Mouse (Mus musculus) heart, embryonic 14.5 days (tissue): ENCODE measurements at regions not wholly inside any gene's neighbourhood (a gene's known extent, or its start where the extent isn't known, plus 50 kb on each side); places are given as distances from the start of the nearest gene placed in this dataset.

ENCODE experiments used
- ATAC-seq: fragments of 200-750 bp; cut with Nextera tagmentation; 2 replicates; pipeline ENCODE4 v1.8.0; 2017; ENCODE audit warnings: low read depth, moderate TSS enrichment; ENCODE audit not compliant: insufficient number of reproducible peaks, insufficient read depth, low FRiP score
- H3K27ac ChIP-seq, 2 experiments: fragments of 200-500 bp in 1 of 2; fragments of 300-500 bp in 1 of 2; sonication (generic) in 1 of 2; replicated peaks in 1 of 2; 2 replicates each; pipeline ENCODE4 v1.5.1; 2012 to 2014; ENCODE audit warnings: low read depth in 2 of 2, low read length in 2 of 2, control low read depth in 1 of 2, mild to moderate bottlenecking in 1 of 2, mixed read lengths in 1 of 2; ENCODE audit not compliant: control insufficient read depth in 1 of 2, insufficient read depth in 1 of 2
- H3K27me3 ChIP-seq: fragments of 300-500 bp; sonication (generic); 2 replicates; pipeline ENCODE4 v1.6.1; 2014; ENCODE audit warnings: mild to moderate bottlenecking, low read length, control low read depth; ENCODE audit not compliant: control insufficient read depth, insufficient read depth
- H3K36me3 ChIP-seq: fragments of 300-500 bp; sonication (generic); 2 replicates; pipeline ENCODE4 v1.6.1; 2014; ENCODE audit warnings: mild to moderate bottlenecking, control low read depth, low read length, mixed read lengths; ENCODE audit not compliant: control insufficient read depth, insufficient read depth
- H3K4me1 ChIP-seq, 2 experiments: fragments of 200-500 bp in 1 of 2; fragments of 300-500 bp in 1 of 2; sonication (generic) in 1 of 2; 2 replicates each; pipeline ENCODE4 v1.6.1; 2012 to 2014; ENCODE audit warnings: low read length in 2 of 2, control low read depth in 1 of 2, mixed read lengths in 1 of 2; ENCODE audit not compliant: control insufficient read depth in 2 of 2, insufficient read depth in 2 of 2
- H3K4me2 ChIP-seq: fragments of 300-500 bp; sonication (generic); 2 replicates; pipeline ENCODE4 v1.6.1; 2014; ENCODE audit warnings: mild to moderate bottlenecking, low read length
- H3K4me3 ChIP-seq, 2 experiments: fragments of 200-500 bp in 1 of 2; fragments of 300-500 bp in 1 of 2; sonication (generic) in 1 of 2; 2 replicates each; pipeline ENCODE4 v1.5.1; 2012 to 2014; ENCODE audit warnings: low read length in 2 of 2, mild to moderate bottlenecking in 2 of 2, control low read depth in 1 of 2, low read depth in 1 of 2, moderate library complexity in 1 of 2; ENCODE audit not compliant: control insufficient read depth in 1 of 2, insufficient read depth in 1 of 2
- H3K9ac ChIP-seq: fragments of 300-500 bp; sonication (generic); 2 replicates; pipeline ENCODE4 v1.6.1; 2014; ENCODE audit warnings: mild to moderate bottlenecking, low read length
- H3K9me3 ChIP-seq: fragments of 300-500 bp; sonication (generic); 2 replicates; pipeline ENCODE4 v1.6.1; 2016; ENCODE audit warnings: low read length, control low read depth; ENCODE audit not compliant: control insufficient read depth
- WGBS: fragments of 180-500 bp; shearing (Covaris S2); extraction: QIAGEN DNeasy Blood & Tissue Kit; methylation state at CpG from one replicate; pipeline ENCODE4 v1.1.7; 2014; 5-methylcytosine and 5-hydroxymethylcytosine counted together

DNA sequence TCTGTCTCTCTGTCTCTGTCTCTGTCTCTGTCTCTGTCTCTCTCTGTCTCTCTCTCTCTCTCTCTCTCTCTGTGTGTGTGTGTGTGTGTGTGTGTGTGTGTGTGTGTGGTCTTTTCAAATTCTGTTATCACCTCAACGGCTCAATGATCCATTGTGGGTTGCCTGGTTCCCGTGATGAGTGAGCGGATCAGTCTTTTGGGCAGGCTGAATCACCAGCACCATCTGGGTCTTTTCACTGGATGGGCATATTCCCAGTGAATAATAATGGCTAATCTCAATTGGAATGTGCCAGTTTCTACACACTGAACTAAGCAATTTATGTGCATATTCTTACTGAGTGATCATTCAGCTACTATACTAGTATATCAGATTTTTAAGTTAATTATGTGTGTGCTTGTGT, 216.4 kb downstream of the Lmx1a start:
- Histone ChIP-seq H3K27me3 (no peaks in the 10 kb centered on the region), H3K4me1 (no peaks in the 10 kb centered on the region; a peak in 1 of 4 replicates), H3K9ac (no peak overlapping the region), H3K4me3 (no peak overlapping the region), H3K4me2 (no peak overlapping the region), H3K27ac (no peak overlapping the region), H3K36me3 (no peaks in the 10 kb centered on the region), H3K9me3 (no peaks in the 10 kb centered on the region)
- WGBS = 78% methylated on average over 3 of the region's 3 CpGs
- ATAC-seq = no peak

DNA sequence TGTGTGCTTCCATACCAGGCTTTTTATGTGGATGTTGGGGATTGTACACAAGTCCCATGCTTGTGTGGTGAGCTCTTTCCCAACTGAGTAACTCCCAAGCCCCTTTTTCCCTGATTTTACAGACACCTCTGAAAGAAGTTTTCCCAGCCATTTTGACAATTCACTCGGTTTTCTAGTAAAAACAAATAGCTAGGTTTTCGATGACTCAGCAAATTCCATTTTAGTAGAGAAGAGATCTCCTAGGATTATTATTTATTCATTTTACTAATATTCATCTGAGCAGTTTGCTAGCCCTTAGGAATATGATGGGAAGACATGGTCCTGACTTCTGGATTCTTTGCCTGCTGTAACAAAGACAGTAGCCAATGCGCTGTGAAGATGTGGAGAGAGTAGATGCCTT, 223.0 kb downstream of the Lmx1a start:
- Histone ChIP-seq H3K4me1 (no peaks in the 10 kb centered on the region), H3K4me2 (no peak overlapping the region), H3K27ac (no peak overlapping the region), H3K9me3 (no peaks in the 10 kb centered on the region), H3K9ac (no peak overlapping the region), H3K4me3 (no peak overlapping the region), H3K27me3 (peaks cover 7% of the 10 kb centered on the region; the same call in 1 of the 2 replicates), H3K36me3 (no peaks in the 10 kb centered on the region)
- no peak for ATAC-seq
- 73% methylated on average over 3 of the region's 3 CpGs for WGBS

DNA sequence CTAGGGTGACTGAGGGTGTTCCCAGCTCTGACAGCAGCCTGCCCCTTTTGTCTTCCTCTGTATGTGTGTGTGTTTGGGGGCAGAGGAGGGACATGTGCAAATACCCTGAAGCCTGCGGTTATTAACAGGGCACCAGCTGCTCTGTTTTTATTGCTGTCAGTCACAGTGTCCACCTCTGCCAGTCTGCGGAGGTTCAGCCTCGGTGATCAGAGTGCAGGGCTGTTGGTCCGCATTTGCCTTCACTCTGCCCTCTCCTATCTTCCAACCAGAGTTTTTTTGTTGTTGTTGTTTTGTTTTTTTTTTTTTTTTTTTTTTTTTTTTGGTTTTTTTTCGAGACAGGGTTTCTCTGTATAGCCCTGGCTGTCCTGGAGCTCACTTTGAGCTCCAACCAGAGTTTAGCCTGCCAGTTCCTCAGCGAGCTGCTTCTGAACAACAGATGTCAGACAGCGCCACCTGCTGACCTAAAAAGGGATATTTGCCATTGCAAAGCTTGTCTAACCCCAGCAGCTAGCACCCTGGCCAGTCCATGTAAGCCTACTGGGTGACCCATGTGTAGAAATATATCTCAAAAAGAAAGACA, 226.0 kb downstream of the Lmx1a start:
- 41% methylated on average over 7 of the region's 7 CpGs for WGBS
- Histone ChIP-seq H3K9ac (no peak overlapping the region), H3K36me3 (no peaks in the 10 kb centered on the region), H3K9me3 (no peaks in the 10 kb centered on the region), H3K4me1 (no peaks in the 10 kb centered on the region), H3K4me3 (no peak overlapping the region), H3K4me2 (no peak overlapping the region), H3K27ac (no peak overlapping the region), H3K27me3 (peaks cover 7% of the 10 kb centered on the region; the same call in 1 of the 2 replicates)
- ATAC-seq = no peak

DNA sequence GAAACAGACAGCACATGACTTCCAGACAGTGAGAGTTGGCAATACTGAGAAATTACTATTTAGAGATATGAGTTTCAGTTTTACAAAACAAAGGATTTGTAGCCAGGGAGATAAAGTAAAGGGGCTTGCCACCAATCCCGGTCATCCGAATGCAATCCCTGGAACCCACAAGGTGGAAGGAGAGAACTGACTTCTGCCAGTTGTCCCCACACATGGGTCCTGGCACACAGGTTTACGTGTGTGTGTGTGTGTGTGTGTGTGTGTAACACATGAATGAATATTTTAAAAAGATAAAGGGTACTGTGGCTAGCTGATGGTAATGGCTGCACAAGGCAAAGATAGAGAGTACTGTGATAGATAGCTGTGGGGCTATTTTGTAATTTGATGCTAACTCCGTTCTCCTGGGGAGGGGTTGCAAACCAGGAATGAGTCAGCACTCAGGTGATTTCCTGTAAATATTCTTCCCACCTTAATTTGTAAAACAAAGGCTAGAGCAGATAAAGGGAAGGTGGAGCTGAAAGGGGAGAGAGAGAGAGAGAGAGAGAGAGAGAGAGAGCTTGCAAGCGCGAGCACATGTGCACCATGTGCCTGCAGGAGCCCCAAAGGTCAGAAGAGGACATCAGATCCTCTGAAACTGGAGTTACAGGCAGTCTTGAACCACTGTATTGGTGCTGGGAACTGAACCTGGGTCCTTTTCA, 226.7 kb downstream of the Lmx1a start:
- no peak for ATAC-seq
- 53% methylated on average over 6 of the region's 6 CpGs for WGBS
- Histone ChIP-seq H3K9ac (no peak overlapping the region), H3K4me1 (no peaks in the 10 kb centered on the region), H3K27ac (no peak overlapping the region), H3K4me3 (no peak overlapping the region), H3K9me3 (no peaks in the 10 kb centered on the region), H3K36me3 (no peaks in the 10 kb centered on the region), H3K27me3 (peaks cover 5% of the 10 kb centered on the region; the same call in 1 of the 2 replicates), H3K4me2 (no peak overlapping the region)

DNA sequence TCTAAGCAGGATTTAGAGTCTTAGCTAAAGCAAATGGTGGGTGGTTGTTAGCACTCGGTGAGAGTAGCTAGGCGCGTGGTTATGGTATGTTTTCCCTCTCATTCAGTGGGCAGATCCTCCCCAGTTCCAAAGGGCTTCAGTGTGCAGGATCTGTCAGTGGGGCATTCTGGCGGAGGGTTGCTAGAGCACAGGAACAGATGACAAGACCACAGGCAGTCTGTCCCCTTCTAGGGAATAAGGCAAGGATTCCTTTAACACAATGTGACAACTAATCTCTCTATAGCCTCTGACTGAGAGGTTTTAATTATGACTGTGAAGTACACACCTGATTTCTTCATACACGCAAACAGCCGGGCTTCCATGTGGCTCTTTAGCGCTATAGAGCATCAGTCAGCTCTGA, 233.9 kb downstream of the Lmx1a start:
- Histone ChIP-seq H3K4me1 (no peaks in the 10 kb centered on the region), H3K27ac (no peak overlapping the region), H3K9me3 (no peaks in the 10 kb centered on the region), H3K9ac (no peak overlapping the region), H3K4me2 (no peak overlapping the region), H3K4me3 (no peak overlapping the region), H3K36me3 (no peaks in the 10 kb centered on the region), H3K27me3 (peaks cover 3% of the 10 kb centered on the region; the same call in 1 of the 2 replicates)
- WGBS = 88% methylated on average over 7 of the region's 7 CpGs
- ATAC-seq = no peak

DNA sequence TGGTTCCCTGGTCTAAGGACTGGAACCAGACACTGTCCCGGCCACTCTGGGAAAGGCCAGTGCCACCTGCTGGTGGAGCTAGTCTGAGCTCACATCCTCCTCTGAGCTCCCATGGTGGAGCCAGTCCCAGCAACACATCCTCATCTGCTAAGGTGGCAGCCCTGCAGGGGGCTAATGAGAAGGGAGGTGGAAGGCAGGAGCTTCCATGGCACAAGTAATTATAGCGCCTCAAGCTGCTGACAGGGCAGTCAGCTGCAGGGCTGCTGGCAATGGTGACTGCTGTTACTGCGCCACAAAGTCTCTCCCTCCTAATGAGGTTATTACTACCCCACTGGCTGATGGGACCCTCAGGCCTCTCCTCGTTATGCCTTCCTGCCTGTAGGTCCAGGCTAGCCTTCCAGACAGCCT, 239.0 kb downstream of the Lmx1a start:
- Histone ChIP-seq H3K9me3 (no peaks in the 10 kb centered on the region), H3K4me3 (no peak overlapping the region), H3K4me1 (no peaks in the 10 kb centered on the region; a peak in 1 of 4 replicates), H3K36me3 (no peaks in the 10 kb centered on the region), H3K4me2 (no peak overlapping the region), H3K27ac (no peak overlapping the region), H3K27me3 (peaks cover 12% of the 10 kb centered on the region; the same call in 1 of the 2 replicates), H3K9ac (no peak overlapping the region)
- no peak for ATAC-seq
- WGBS = 14% methylated on average over 4 of the region's 4 CpGs

DNA sequence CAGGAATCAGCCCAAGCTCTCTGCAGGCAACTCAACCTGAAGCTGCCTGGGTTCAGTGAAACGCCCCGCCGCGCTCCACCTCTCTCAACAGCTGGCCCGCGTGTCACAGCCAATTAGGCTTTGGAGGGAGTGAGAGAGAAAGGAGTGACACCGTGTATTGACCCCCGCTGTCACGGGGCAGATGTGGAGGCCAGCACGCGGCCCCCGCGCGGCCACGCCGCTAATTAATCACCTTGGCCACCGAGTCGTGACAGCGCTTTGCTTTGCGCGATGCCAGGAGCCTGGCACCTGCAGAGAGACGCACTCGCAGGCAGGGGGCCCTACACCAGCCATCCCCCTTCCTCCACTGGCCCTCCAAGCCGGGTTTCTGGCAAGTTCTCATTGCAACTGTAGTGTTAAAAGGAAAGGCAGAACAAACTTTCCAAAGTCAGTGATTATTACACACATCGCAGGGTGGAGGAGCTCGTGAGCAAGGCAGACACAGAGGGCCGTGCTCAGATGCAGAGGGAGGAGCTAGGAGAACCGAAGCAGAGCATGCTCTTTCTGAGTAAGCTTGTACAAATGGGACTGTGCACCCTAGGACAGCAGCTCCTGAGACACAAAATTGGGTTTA, 240.8 kb downstream of the Lmx1a start:
- Histone ChIP-seq H3K4me2 (peak overlapping the region; percentile 81), H3K27ac (no peak overlapping the region), H3K4me3 (peak overlapping the region; percentile 39 to 40), H3K9me3 (no peaks in the 10 kb centered on the region), H3K4me1 (no peaks in the 10 kb centered on the region; a peak in 1 of 4 replicates), H3K27me3 (peaks cover 12% of the 10 kb centered on the region; the same call in 1 of the 2 replicates), H3K9ac (peak overlapping the region; percentile 55; the same call in 1 of the 2 replicates), H3K36me3 (no peaks in the 10 kb centered on the region)
- WGBS = 1% methylated on average over 28 of the region's 28 CpGs
- ATAC-seq = 0 out of 2 replicates have a peak, but pooled peaks have one; percentile 28
